Mouse (Mus musculus): Measurements from ENCODE around the gene Cyb5r2.
A peak's percentile ranks its signal among the peaks of the same experiment; 100 is the strongest.

Gene Cyb5r2

DNA sequence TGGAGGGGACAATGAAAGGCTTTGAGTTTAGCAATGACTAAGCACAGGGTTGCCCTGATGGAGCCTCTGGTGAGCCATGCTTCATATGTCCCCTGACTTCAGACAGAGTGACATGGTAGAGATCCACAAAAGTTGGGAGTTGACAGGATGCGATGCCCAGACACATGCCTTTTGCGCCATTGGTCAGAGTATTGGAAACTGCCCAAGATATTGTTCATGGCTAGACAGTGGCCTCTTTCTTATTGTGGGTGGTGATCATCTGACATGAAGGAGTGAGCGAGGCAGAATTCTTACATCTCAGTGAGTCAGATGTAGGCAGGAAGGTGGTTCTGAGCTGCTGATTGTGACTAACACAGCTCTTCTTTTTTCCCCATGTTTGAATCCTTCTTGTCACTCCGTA lies 35.3 kb downstream of the Cyb5r2 start:
- ATAC-seq (ENCODE audit: low TSS enrichment), result peak; percentile 41; the same call in 1 of the 2 replicates

- ATAC-seq (ENCODE audit: low TSS enrichment), result no peak
These were observed 37.1 kb downstream of the Cyb5r2 start for GRCm38 (mm10) chr7:107720771-107721170.

DNA sequence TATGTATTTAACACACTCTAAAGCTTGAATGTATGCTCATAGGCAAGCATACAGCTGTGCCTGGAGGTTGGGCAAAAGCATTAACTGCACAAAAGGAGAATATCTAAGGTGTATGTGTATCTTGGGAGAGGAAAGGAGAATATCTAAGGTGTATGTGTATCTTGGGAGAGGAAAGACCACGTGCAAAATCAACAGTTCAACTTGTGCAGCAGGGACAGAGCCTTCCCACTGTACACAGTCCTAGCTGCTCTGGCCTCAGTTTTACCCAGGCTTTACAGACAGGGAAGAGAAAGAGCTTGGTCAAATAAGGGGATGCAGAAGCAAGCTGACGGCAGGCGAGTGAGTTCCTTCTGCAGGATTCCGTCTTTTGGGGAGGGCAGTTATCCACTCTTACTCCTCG lies 43.8 kb downstream of the Cyb5r2 start:
- no peak for ATAC-seq (ENCODE audit: low TSS enrichment)

DNA sequence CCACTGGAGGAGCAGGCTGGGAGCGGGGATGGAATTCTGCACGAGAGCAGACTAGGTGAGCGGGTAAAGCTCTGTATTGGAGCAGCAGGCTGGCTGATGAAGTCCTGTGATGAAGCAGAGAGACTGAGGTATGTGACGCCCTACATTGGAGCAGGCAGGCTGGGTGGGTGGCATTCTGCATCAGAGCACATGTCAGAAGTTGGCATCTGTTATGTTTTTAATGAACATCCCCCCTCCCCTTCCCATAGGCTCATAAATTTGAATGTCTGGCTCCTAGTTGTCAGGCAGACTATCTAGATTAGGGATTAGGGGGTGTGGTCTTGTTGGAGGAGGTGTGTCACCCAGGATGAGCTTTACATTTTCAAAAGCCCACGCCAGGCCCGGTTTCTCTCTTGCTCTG lies 45.1 kb downstream of the Cyb5r2 start:
- peak; percentile 25; the same call in 1 of the 2 replicates for ATAC-seq (ENCODE audit: low TSS enrichment)

DNA sequence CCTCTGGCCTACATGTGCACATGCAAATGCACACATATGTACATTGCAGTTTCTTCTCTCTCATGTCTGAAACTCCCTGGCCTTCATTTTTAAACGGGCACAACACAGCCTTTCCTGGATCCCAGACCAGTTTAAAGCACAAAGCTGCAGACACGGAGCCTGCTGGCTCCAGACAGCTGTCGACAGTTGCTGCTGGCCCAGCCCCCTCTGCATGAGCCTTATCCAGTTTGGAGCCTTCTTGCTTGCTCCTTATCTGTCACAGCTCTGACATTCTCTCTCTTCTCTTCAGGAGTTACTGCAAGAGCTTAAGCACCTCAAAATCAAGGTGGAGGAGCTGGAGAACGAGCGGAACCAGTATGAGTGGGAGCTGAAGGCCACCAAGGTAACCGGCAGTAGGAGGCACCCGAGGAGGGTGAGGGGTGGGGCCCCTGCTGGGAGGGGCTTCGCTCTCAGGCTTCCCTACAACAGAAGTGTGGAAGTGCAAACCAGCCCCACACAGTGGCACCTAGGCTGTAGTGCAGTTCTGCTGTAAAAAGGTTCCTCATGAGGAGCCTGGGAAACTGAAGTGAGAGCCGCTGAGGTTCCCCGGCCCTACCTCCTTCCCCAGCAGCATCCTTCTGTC lies 49.2 kb downstream of the Cyb5r2 start:
- ATAC-seq (ENCODE audit: low TSS enrichment), result peak; percentile 98

- no peak for ATAC-seq (ENCODE audit: low TSS enrichment)
These were observed 50.2 kb downstream of the Cyb5r2 start for GRCm38 (mm10) chr7:107707650-107708049.

GRCm38 (mm10) chr7:107705941-107706340 lies 51.9 kb downstream of the Cyb5r2 start:
- ATAC-seq (ENCODE audit: low TSS enrichment), result no peak

DNA sequence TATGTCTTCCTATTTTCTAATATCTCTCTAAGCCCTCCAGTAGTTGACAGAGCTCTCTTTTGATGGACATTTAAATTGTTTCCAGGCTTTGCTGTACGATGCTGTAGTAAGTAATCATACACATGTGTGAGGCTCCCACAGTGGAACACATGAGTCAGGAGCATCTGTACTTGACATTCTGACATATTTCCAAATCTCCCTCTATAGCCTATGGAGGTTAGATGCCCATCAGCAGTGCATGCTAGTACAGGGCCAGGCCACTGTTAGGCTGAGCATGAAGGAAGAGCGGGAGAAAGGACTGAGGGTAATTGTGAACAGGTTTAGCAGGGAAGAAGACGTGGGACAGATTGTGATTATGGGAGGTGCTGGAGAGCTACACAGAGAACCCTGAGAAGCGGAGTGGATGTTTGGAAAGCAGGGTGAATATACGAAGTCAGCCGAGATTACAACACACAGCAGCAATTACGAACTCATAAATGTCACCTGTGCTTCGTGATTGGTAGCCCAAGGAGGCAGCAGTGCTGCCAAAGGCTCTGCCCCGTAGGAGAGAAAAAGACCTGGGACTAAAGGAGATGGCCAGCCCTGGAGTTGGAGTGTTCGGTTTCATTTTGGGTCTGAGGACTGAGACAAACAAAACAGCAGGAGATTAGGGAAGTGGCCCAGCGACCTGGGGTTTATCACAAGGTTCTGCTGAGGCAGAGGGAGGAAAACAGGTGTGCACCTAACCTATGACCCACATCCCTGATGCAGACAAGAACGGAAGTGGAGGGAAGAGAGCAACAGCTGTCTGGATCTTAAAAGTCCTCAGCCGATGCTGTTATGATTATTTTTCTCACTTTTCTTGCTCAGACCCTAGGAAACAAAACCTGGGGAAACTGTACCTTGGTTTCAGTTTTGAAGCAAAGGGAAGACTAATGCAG lies 55.1 kb downstream of the Cyb5r2 start:
- ATAC-seq (ENCODE audit: low TSS enrichment), result no peak

- ATAC-seq (ENCODE audit: low TSS enrichment), result no peak
These were observed 57.2 kb downstream of the Cyb5r2 start for GRCm38 (mm10) chr7:107700646-107701045.

DNA sequence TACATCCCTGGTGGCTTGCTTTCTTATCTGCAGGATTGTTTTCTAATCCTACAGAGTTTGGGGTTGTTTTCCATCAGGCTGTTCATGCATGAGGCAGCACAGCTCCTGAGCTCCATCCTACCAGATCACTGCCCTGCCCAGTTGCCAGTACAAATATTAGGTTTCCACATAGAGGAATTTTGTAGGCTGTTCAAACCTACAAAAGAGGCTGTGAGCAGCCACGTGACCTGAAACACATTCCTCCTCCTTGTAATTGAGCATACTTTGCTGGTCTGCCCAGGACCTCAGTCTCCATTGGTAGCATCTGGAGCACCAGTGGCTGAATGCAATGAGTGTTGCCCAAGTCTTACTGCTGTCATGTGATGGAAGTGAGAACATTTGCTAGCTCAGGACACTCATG lies 57.9 kb downstream of the Cyb5r2 start:
- no peak for ATAC-seq (ENCODE audit: low TSS enrichment)

Data from frontal cortex, adult (tissue).